In genomic region chr16:16984423-16984941, GRCm38 (mm10) we compare ENCODE assay signal across 8 mouse cellular contexts. TPM values are rescaled to one million over a fixed set of nuclear protein-coding genes. Genes with fewer than 3 reads are reported as not detected.
DNase-seq lines count a peak whose midpoint lies in the region; ATAC-seq and TF ChIP-seq lines count a peak whose summit lies in the region.

No protein-coding gene starts in this region.

- no peaks in the 10 kb centered on the region for H3K27me3 ChIP-seq in lung, embryonic 14.5 days (ENCODE audit: insufficient read depth, low read length)
- no peaks in the 10 kb centered on the region for H3K27me3 ChIP-seq in embryonic facial prominence, embryonic 13.5 days
- H3K27me3 ChIP-seq in limb, embryonic 10.5 days (ENCODE audit: low read depth, poor library complexity, severe bottlenecking): no peaks in the 10 kb centered on the region
- no peaks in the 10 kb centered on the region for H3K27me3 ChIP-seq in stomach, embryonic 14.5 days (ENCODE audit: control insufficient read depth, insufficient read depth, low read length)

- no peak for ATAC-seq in lung, embryonic 14.5 days (ENCODE audit: insufficient read depth)
- no peak for ATAC-seq in embryonic facial prominence, embryonic 13.5 days (ENCODE audit: insufficient number of reproducible peaks, insufficient read depth, low FRiP score, low TSS enrichment, low read depth)
- no peak for ATAC-seq in stomach, embryonic 14.5 days (ENCODE audit: insufficient number of reproducible peaks, insufficient read depth, low FRiP score, low read depth)
- ATAC-seq in megakaryocyte progenitor cell, adult 5-6 weeks (replicated peaks; ENCODE audit: poor library complexity): no peak

- H3K9ac ChIP-seq in lung, embryonic 14.5 days: peak overlapping the region; percentile 79
- H3K9ac ChIP-seq in embryonic facial prominence, embryonic 13.5 days: peak overlapping the region; percentile 90
- H3K9ac ChIP-seq in stomach, embryonic 14.5 days (replicated peaks; ENCODE audit: low read depth, low read length): peak overlapping the region; percentile 89

- 10% methylated on average over 9 of the region's 9 CpGs for WGBS in lung, embryonic 14.5 days
- WGBS in embryonic facial prominence, embryonic 13.5 days: 16% methylated on average over 9 of the region's 9 CpGs
- 44% methylated on average over 9 of the region's 9 CpGs for WGBS in limb, embryonic 10.5 days
- WGBS in stomach, embryonic 14.5 days: 10% methylated on average over 9 of the region's 9 CpGs

- peak overlapping the region; percentile 73 for H3K4me2 ChIP-seq in lung, embryonic 14.5 days
- peak overlapping the region; percentile 64 for H3K4me2 ChIP-seq in embryonic facial prominence, embryonic 13.5 days
- H3K4me2 ChIP-seq in stomach, embryonic 14.5 days (replicated peaks; ENCODE audit: low read depth, low read length): peak overlapping the region; percentile 77

- H3K36me3 ChIP-seq in lung, embryonic 14.5 days (ENCODE audit: insufficient read depth): peaks cover 10% of the 10 kb centered on the region; the same call in 1 of the 2 replicates
- peaks cover 23% of the 10 kb centered on the region for H3K36me3 ChIP-seq in embryonic facial prominence, embryonic 13.5 days
- H3K36me3 ChIP-seq in limb, embryonic 10.5 days: peaks cover 37% of the 10 kb centered on the region
- no peaks in the 10 kb centered on the region; the same call in 1 of the 2 replicates for H3K36me3 ChIP-seq in stomach, embryonic 14.5 days (ENCODE audit: control insufficient read depth, insufficient read depth, low read length)

- H3K4me3 ChIP-seq in lung, embryonic 14.5 days (ENCODE audit: low read depth, low read length): peak overlapping the region; percentile 83
- peak overlapping the region; percentile 87 for H3K4me3 ChIP-seq in embryonic facial prominence, embryonic 13.5 days
- H3K4me3 ChIP-seq in limb, embryonic 10.5 days: peak overlapping the region; percentile 96
- H3K4me3 ChIP-seq in stomach, embryonic 14.5 days (ENCODE audit: low read depth, low read length): peak overlapping the region; percentile 99

- no peak for TF ChIP-seq CTCF in lung, embryonic 14.5 days (IDR thresholded peaks at IDR 0.05; ENCODE audit: low read depth)

- intact Hi-C loops in gastrocnemius, postnatal 14 days (cut with DNase I; ENCODE audit: low total_unique reads): no loop called here

- DNase-seq in lung, embryonic 14.5 days: peak; percentile 6
- no peak for DNase-seq in lung, postnatal 36 days
- DNase-seq in limb, embryonic 10.5 days (ENCODE audit: low spot score): no peak
- DNase-seq in gastrocnemius, postnatal 14 days: no peak
- DNase-seq in gastrocnemius, adult 8-10 months (ENCODE audit: low spot score in 2 of 2): no peak

- H3K9me3 ChIP-seq in lung, embryonic 14.5 days (ENCODE audit: low read depth, low read length): no peaks in the 10 kb centered on the region
- no peaks in the 10 kb centered on the region for H3K9me3 ChIP-seq in embryonic facial prominence, embryonic 13.5 days
- no peaks in the 10 kb centered on the region for H3K9me3 ChIP-seq in limb, embryonic 10.5 days (replicated peaks)
- no peaks in the 10 kb centered on the region for H3K9me3 ChIP-seq in stomach, embryonic 14.5 days (ENCODE audit: control insufficient read depth, low read depth, low read length)

- H3K4me1 ChIP-seq in lung, embryonic 14.5 days (ENCODE audit: insufficient read depth): peaks cover 2% of the 10 kb centered on the region; the same call in 1 of the 2 replicates
- H3K4me1 ChIP-seq in embryonic facial prominence, embryonic 13.5 days: peaks cover 17% of the 10 kb centered on the region
- peaks cover 3% of the 10 kb centered on the region; the same call in 1 of the 2 replicates for H3K4me1 ChIP-seq in limb, embryonic 10.5 days
- H3K4me1 ChIP-seq in stomach, embryonic 14.5 days (ENCODE audit: control insufficient read depth, insufficient read depth, low read length): peaks cover 9% of the 10 kb centered on the region; the same call in 1 of the 2 replicates

- no peak overlapping the region for H3K27ac ChIP-seq in lung, embryonic 14.5 days (ENCODE audit: low read depth)
- no peak overlapping the region for H3K27ac ChIP-seq in embryonic facial prominence, embryonic 13.5 days
- H3K27ac ChIP-seq in limb, embryonic 10.5 days: no peak overlapping the region
- H3K27ac ChIP-seq in stomach, embryonic 14.5 days (ENCODE audit: low read length): no peak overlapping the region

RNA-seq across cellular contexts. Expression of gene Mapk1, which starts 1.3 kb away (rescaled TPM):
- 181 and 186 TPM in 2 replicates for polyA plus RNA-seq in lung, embryonic 14.5 days (2014; fragmentation: Nextera tagmentation; extraction: Ambion mirVana)
- 136 and 149 TPM in 2 replicates for polyA plus RNA-seq in embryonic facial prominence, embryonic 13.5 days (2015; fragmentation: Nextera tagmentation; extraction: Ambion mirVana)
- 138 and 141 TPM in 2 replicates for polyA plus RNA-seq in limb, embryonic 10.5 days (2016; fragmentation: Nextera tagmentation; extraction: Ambion mirVana)
- 177 and 185 TPM in 2 replicates for polyA plus RNA-seq in stomach, embryonic 14.5 days (2014; fragmentation: Nextera tagmentation; extraction: Ambion mirVana)
- 144 TPM in 2 replicates for total RNA-seq in megakaryocyte progenitor cell, adult 5-6 weeks (2015)
- total RNA-seq in megakaryocyte progenitor cell, adult 5-6 weeks (2017): 136 and 152 TPM in 2 replicates
- 10 to 100 TPM; 88.8 to 94.5 TPM for total RNA-seq in gastrocnemius, postnatal 14 days (2021)
- total RNA-seq in gastrocnemius, adult 8-10 months (2022): 100 to 1,000 TPM in 1 of 4 experiments, 10 to 100 TPM in 3; 85.8 to 100 (median 93.0) TPM
